In the genomic region with DNA sequence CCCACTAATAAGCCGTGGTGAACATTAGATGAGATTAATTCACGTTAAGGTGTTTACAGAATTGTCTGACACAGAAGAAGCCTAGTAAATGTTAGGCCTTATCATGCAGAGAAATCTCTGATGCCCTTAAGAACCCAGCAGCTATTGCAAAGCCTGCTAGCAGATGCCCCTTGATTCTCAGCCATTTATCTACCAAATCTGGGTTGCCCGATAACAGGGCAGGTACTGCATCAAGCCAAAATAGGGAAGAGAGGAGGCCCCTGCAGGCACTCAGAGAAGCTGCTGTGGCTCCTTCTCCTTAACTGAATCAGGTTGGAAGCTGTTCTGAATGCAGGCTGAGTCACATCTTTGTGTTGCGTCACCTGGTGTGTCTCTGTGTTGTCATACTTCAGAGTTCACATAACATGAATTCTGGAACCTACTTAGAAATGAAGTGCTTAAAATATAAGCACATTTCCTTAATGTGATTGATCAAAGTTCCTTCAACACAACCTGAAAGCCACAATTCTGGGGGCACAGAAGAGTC, we compare ENCODE assay signal across 27 mouse cellular contexts.
A peak's percentile ranks its signal among the peaks of the same experiment; 100 is the strongest.
DNase-seq lines count a peak whose midpoint lies in the region; ATAC-seq and TF ChIP-seq lines count a peak whose summit lies in the region.
"Had no signal": no experiment of that assay in that cellular context is flagged by ENCODE, and none has a peak within 500 bp of the region (broad histone marks: within the 10 kb centered on the region; RNA-seq: fewer than 3 reads in every experiment).

No protein-coding gene starts in this region.

- H3K4me3 ChIP-seq in hindbrain, embryonic 13.5 days = no peak overlapping the region
- H3K4me3 ChIP-seq in hindbrain, embryonic 11.5 days (ENCODE audit: low read depth, low read length) = no peak overlapping the region
- H3K4me3 ChIP-seq in ES-E14 (ENCODE audit: insufficient read depth in 1 of 2, low read depth in 1 of 2, low read length in 2 of 2, poor library complexity in 1 of 2, severe bottlenecking in 1 of 2) = no peak overlapping the region
- no peak overlapping the region for H3K4me3 ChIP-seq in heart, embryonic 11.5 days (ENCODE audit: low read depth, low read length)
- H3K4me3 ChIP-seq in forebrain, embryonic 15.5 days = no peak overlapping the region
- H3K4me3 ChIP-seq: embryonic facial prominence, embryonic 10.5 days; forebrain, embryonic 10.5 days; heart, adult 2 months; intestine, embryonic 15.5 days; limb, embryonic 15.5 days; liver, embryonic 15.5 days; stomach, embryonic 15.5 days had no signal

- no peak for ATAC-seq in hindbrain, embryonic 13.5 days (ENCODE audit: low FRiP score)
- ATAC-seq in hindbrain, embryonic 11.5 days (ENCODE audit: low FRiP score) = no peak
- ATAC-seq in heart, embryonic 11.5 days (replicated peaks; ENCODE audit: insufficient number of reproducible peaks, low FRiP score, low TSS enrichment) = no peak
- ATAC-seq in forebrain, embryonic 15.5 days (replicated peaks) = no peak
- ATAC-seq: forebrain, postnatal 0 days; hindbrain, embryonic 16.5 days; intestine, embryonic 15.5 days had no signal

- no peak overlapping the region for H3K4me2 ChIP-seq in hindbrain, embryonic 13.5 days
- H3K4me2 ChIP-seq in hindbrain, embryonic 11.5 days (replicated peaks; ENCODE audit: low read depth, low read length) = no peak overlapping the region
- H3K4me2 ChIP-seq in heart, embryonic 11.5 days = no peak overlapping the region
- H3K4me2 ChIP-seq in forebrain, embryonic 15.5 days (replicated peaks) = no peak overlapping the region
- H3K4me2 ChIP-seq: intestine, embryonic 15.5 days; limb, embryonic 15.5 days; liver, embryonic 15.5 days; stomach, embryonic 15.5 days had no signal

- H3K9me3 ChIP-seq in hindbrain, embryonic 13.5 days = no peaks in the 10 kb centered on the region
- no peaks in the 10 kb centered on the region for H3K9me3 ChIP-seq in hindbrain, embryonic 11.5 days (ENCODE audit: control insufficient read depth, low read length)
- H3K9me3 ChIP-seq in ES-E14 (ENCODE audit: control insufficient read depth, insufficient read depth, low read depth, low read length) = no peaks in the 10 kb centered on the region
- H3K9me3 ChIP-seq in heart, embryonic 11.5 days (replicated peaks; ENCODE audit: control insufficient read depth, low read length) = no peaks in the 10 kb centered on the region
- no peaks in the 10 kb centered on the region for H3K9me3 ChIP-seq in forebrain, embryonic 15.5 days
- H3K9me3 ChIP-seq: embryonic facial prominence, embryonic 10.5 days; forebrain, embryonic 10.5 days; intestine, embryonic 15.5 days; limb, embryonic 15.5 days; liver, embryonic 15.5 days; stomach, embryonic 15.5 days had no signal

- no peak for DNase-seq in hindbrain, embryonic 11.5 days (ENCODE audit: low spot score)
- DNase-seq in ES-E14 (ENCODE audit: low read depth, low spot score) = no peak
- peak; percentile 48 to 60 for DNase-seq in cerebellum, adult 18-20 months
- peak; percentile 53 to 69 for DNase-seq in cerebellum, postnatal 14 days
- no peak for DNase-seq in adrenal gland, adult 18-20 months (ENCODE audit: low spot score in 2 of 2)
- DNase-seq: adrenal gland, postnatal 25 days; B cell, adult 2 months; forebrain, postnatal 0 days; gastrocnemius, postnatal 36 days; heart, adult 2 months; kidney, adult 9 months; kidney, postnatal 14 days; layer of hippocampus, postnatal 36 days; left cerebral cortex, postnatal 4 days; right cerebral cortex, adult 18-20 months; thymus, postnatal 36 days had no signal

- no peak overlapping the region; the same call in 1 of the 2 replicates for H3K9ac ChIP-seq in hindbrain, embryonic 13.5 days
- no peak overlapping the region for H3K9ac ChIP-seq in hindbrain, embryonic 11.5 days (ENCODE audit: low read depth, low read length)
- H3K9ac ChIP-seq in ES-E14 (ENCODE audit: insufficient read depth, low read depth, low read length, poor library complexity, severe bottlenecking) = 0 out of 2 replicates have a peak overlapping the region, but pooled peaks have one; percentile 24
- H3K9ac ChIP-seq in heart, embryonic 11.5 days (ENCODE audit: low read depth, low read length) = no peak overlapping the region
- H3K9ac ChIP-seq in forebrain, embryonic 15.5 days (replicated peaks) = no peak overlapping the region
- H3K9ac ChIP-seq: forebrain, postnatal 0 days; intestine, embryonic 15.5 days; limb, embryonic 15.5 days; liver, embryonic 15.5 days; stomach, embryonic 15.5 days had no signal

- H3K36me3 ChIP-seq in hindbrain, embryonic 13.5 days = no peaks in the 10 kb centered on the region
- no peaks in the 10 kb centered on the region for H3K36me3 ChIP-seq in hindbrain, embryonic 11.5 days (ENCODE audit: control insufficient read depth, insufficient read depth, low read length)
- H3K36me3 ChIP-seq in ES-E14 (ENCODE audit: control insufficient read depth, insufficient read depth, low read length, poor library complexity, severe bottlenecking) = no peaks in the 10 kb centered on the region
- no peaks in the 10 kb centered on the region for H3K36me3 ChIP-seq in heart, embryonic 11.5 days (ENCODE audit: control insufficient read depth, insufficient read depth, low read length)
- H3K36me3 ChIP-seq in forebrain, embryonic 15.5 days = peaks cover 4% of the 10 kb centered on the region; the same call in 1 of the 2 replicates
- H3K36me3 ChIP-seq: embryonic facial prominence, embryonic 10.5 days; forebrain, embryonic 10.5 days; intestine, embryonic 15.5 days; limb, embryonic 15.5 days; liver, embryonic 15.5 days; stomach, embryonic 15.5 days had no signal

- no peaks in the 10 kb centered on the region for H3K27me3 ChIP-seq in hindbrain, embryonic 13.5 days
- H3K27me3 ChIP-seq in hindbrain, embryonic 11.5 days (ENCODE audit: control insufficient read depth, insufficient read depth, low read length) = no peaks in the 10 kb centered on the region
- H3K27me3 ChIP-seq in heart, embryonic 11.5 days (ENCODE audit: control insufficient read depth, insufficient read depth, low read length) = no peaks in the 10 kb centered on the region
- no peaks in the 10 kb centered on the region for H3K27me3 ChIP-seq in forebrain, embryonic 15.5 days
- H3K27me3 ChIP-seq: intestine, embryonic 15.5 days; limb, embryonic 15.5 days; liver, embryonic 15.5 days; stomach, embryonic 15.5 days had no signal

- H3K4me1 ChIP-seq in hindbrain, embryonic 13.5 days (replicated peaks) = peaks cover 6% of the 10 kb centered on the region; the same call in 1 of the 2 replicates
- no peaks in the 10 kb centered on the region for H3K4me1 ChIP-seq in hindbrain, embryonic 11.5 days (replicated peaks; ENCODE audit: control insufficient read depth, insufficient read depth, low read length)
- no peaks in the 10 kb centered on the region for H3K4me1 ChIP-seq in ES-E14 (ENCODE audit: control insufficient read depth in 2 of 2, insufficient read depth in 2 of 2, low read length in 2 of 2, poor library complexity in 1 of 2)
- no peaks in the 10 kb centered on the region for H3K4me1 ChIP-seq in heart, embryonic 11.5 days (ENCODE audit: control insufficient read depth, insufficient read depth, low read length)
- H3K4me1 ChIP-seq in forebrain, embryonic 15.5 days = no peaks in the 10 kb centered on the region
- H3K4me1 ChIP-seq: embryonic facial prominence, embryonic 10.5 days; intestine, embryonic 15.5 days; limb, embryonic 15.5 days; liver, embryonic 15.5 days; stomach, embryonic 15.5 days had no signal

- H3K27ac ChIP-seq in hindbrain, embryonic 13.5 days = 0 out of 2 replicates have a peak overlapping the region, but pooled peaks have one; percentile 5
- H3K27ac ChIP-seq in hindbrain, embryonic 11.5 days (ENCODE audit: low read depth, low read length) = no peak overlapping the region
- H3K27ac ChIP-seq in ES-E14 (ENCODE audit: insufficient read depth, low read depth, low read length, poor library complexity, severe bottlenecking) = no peak overlapping the region
- H3K27ac ChIP-seq in heart, embryonic 11.5 days (ENCODE audit: low read depth, low read length) = no peak overlapping the region
- H3K27ac ChIP-seq in forebrain, embryonic 15.5 days (replicated peaks) = no peak overlapping the region
- H3K27ac ChIP-seq: embryonic facial prominence, embryonic 10.5 days; forebrain, embryonic 10.5 days; heart, adult 2 months; intestine, embryonic 15.5 days; limb, embryonic 15.5 days; liver, embryonic 15.5 days; macrophage; stomach, embryonic 15.5 days had no signal

- in situ Hi-C loops in ES-E14 (cut with MboI; ENCODE audit: low sequenced_read_pairs in 2 of 2, unreplicated experiment in 2 of 2) = no loop called here

- 63% methylated on average over 4 of the region's 4 CpGs for WGBS in hindbrain, embryonic 13.5 days
- 81% methylated on average over 4 of the region's 4 CpGs for WGBS in hindbrain, embryonic 11.5 days
- 67% methylated on average over 4 of the region's 4 CpGs for WGBS in heart, embryonic 11.5 days (ENCODE audit: insufficient replicate concordance)
- 86% methylated on average over 4 of the region's 4 CpGs for WGBS in forebrain, embryonic 15.5 days

TF ChIP-seq in ES-E14, 5 proteins besides CTCF, POLR2A, EP300 and RAD21:
- TF ChIP-seq ZC3H11A (IDR thresholded peaks at IDR 0.05; ENCODE audit: borderline replicate concordance, low read depth, low read length) (no peak), HCFC1 (IDR thresholded peaks at IDR 0.05; ENCODE audit: borderline replicate concordance, insufficient read depth, low read length) (no peak), MAFK (IDR thresholded peaks at IDR 0.05; ENCODE audit: insufficient read depth, low read depth, low read length) (no peak), ZNF384 (IDR thresholded peaks at IDR 0.05; ENCODE audit: low read depth, low read length) (no peak), CHD2 (IDR thresholded peaks at IDR 0.05; ENCODE audit: low read depth, low read length) (no peak)

Comparison
In these comparisons a context has a peak if more than half of its experiments do, and no peak if none do; other contexts are left out.
1. DNase-seq: peak in cerebellum, adult 18-20 months (2 of 2) and cerebellum, postnatal 14 days (2 of 2); none in hindbrain, embryonic 11.5 days (single experiment), ES-E14 (single experiment) and adrenal gland, adult 18-20 months (0 of 2).